Mouse (Mus musculus): ENCODE results near the gene Ptprq.
A peak's percentile ranks its signal among the peaks of the same experiment; 100 is the strongest.

The Ptprq gene

GRCm38 (mm10) chr10:107719806-107720205 lies at the start of gene Ptprq:
Gene Ptprq, minus strand, starts transcription at chr10:107720051.
- DNase-seq: no peak

GRCm38 (mm10) chr10:107759624-107760023 lies 39.8 kb upstream of the Ptprq start:
- DNase-seq: no peak

GRCm38 (mm10) chr10:107753471-107753870 lies 33.6 kb upstream of the Ptprq start:
- no peak for DNase-seq

- peak; percentile 6 for DNase-seq
Measured at GRCm38 (mm10) chr10:107752351-107753143, 32.7 kb upstream of the Ptprq start.

- no peak for DNase-seq
Measured at GRCm38 (mm10) chr10:107751944-107752343, 32.1 kb upstream of the Ptprq start.

GRCm38 (mm10) chr10:107747566-107747965 lies 27.7 kb upstream of the Ptprq start:
- DNase-seq: peak; percentile 38

GRCm38 (mm10) chr10:107746717-107747116 lies 26.9 kb upstream of the Ptprq start:
- no peak for DNase-seq

GRCm38 (mm10) chr10:107739815-107740214 lies 20.0 kb upstream of the Ptprq start:
- no peak for DNase-seq

GRCm38 (mm10) chr10:107737743-107738142 lies 17.9 kb upstream of the Ptprq start:
- no peak for DNase-seq

GRCm38 (mm10) chr10:107735448-107735847 lies 15.6 kb upstream of the Ptprq start:
- DNase-seq: no peak

GRCm38 (mm10) chr10:107734327-107734726 lies 14.5 kb upstream of the Ptprq start:
- no peak for DNase-seq

- no peak for DNase-seq
Measured at GRCm38 (mm10) chr10:107725631-107726030, 5.8 kb upstream of the Ptprq start.

GRCm38 (mm10) chr10:107704443-107704842 lies 15.4 kb downstream of the Ptprq start:
- DNase-seq: no peak

- DNase-seq: no peak
Measured at GRCm38 (mm10) chr10:107700944-107701343, 18.9 kb downstream of the Ptprq start.

GRCm38 (mm10) chr10:107698716-107699115 lies 21.1 kb downstream of the Ptprq start:
- DNase-seq: no peak

- DNase-seq: no peak
Measured at GRCm38 (mm10) chr10:107697177-107697576, 22.7 kb downstream of the Ptprq start.

GRCm38 (mm10) chr10:107687382-107687781 lies 32.5 kb downstream of the Ptprq start:
- DNase-seq: no peak

GRCm38 (mm10) chr10:107675994-107676393 lies 43.9 kb downstream of the Ptprq start:
- DNase-seq: no peak

- no peak for DNase-seq
Measured at GRCm38 (mm10) chr10:107668374-107669094, 51.3 kb downstream of the Ptprq start.

GRCm38 (mm10) chr10:107662372-107663065 lies 57.3 kb downstream of the Ptprq start:
- peak; percentile 68 for DNase-seq

- DNase-seq: no peak
Measured at GRCm38 (mm10) chr10:107661970-107662369, 57.9 kb downstream of the Ptprq start.

- DNase-seq: no peak
Measured at GRCm38 (mm10) chr10:107659141-107659540, 60.7 kb downstream of the Ptprq start.

GRCm38 (mm10) chr10:107649687-107650086 lies 70.2 kb downstream of the Ptprq start:
- DNase-seq: no peak

GRCm38 (mm10) chr10:107628104-107628503 lies 91.7 kb downstream of the Ptprq start:
- DNase-seq: peak; percentile 6

Measured in kidney, postnatal 10 days (tissue).